Mouse (Mus musculus) lung, embryonic 14.5 days (tissue): Measurements from ENCODE around the gene Btn1a1. TPM values are rescaled to one million over a fixed set of nuclear protein-coding genes. Genes with fewer than 3 reads are reported as not detected.

ENCODE experiments used
- ATAC-seq: fragments of 200-750 bp; cut with Nextera tagmentation; 2 replicates; pipeline ENCODE4 v1.8.0; 2017; ENCODE audit warnings: mild to moderate bottlenecking, moderate TSS enrichment, moderate library complexity; ENCODE audit not compliant: insufficient read depth
- DNase-seq: peaks from one replicate; pipeline ENCODE4 v3.0.0-alpha.2; 2015
- H3K27ac ChIP-seq: fragments of 300-500 bp; sonication (generic); 2 replicates; pipeline ENCODE4 v1.5.1; 2014; ENCODE audit warnings: low read depth, mild to moderate bottlenecking, moderate library complexity
- H3K27me3 ChIP-seq: fragments of 300-500 bp; sonication (generic); 2 replicates; pipeline ENCODE4 v1.6.1; 2014; ENCODE audit warnings: low read length, control low read depth; ENCODE audit not compliant: insufficient read depth
- H3K36me3 ChIP-seq: fragments of 300-500 bp; sonication (generic); 2 replicates; pipeline ENCODE4 v1.6.1; 2014; ENCODE audit warnings: control low read depth; ENCODE audit not compliant: insufficient read depth
- H3K4me1 ChIP-seq: fragments of 300-500 bp; sonication (generic); 2 replicates; pipeline ENCODE4 v1.6.1; 2014; ENCODE audit warnings: antibody characterized with exemption, control low read depth; ENCODE audit not compliant: insufficient read depth
- H3K4me2 ChIP-seq: fragments of 300-500 bp; sonication (generic); 2 replicates; pipeline ENCODE4 v1.6.1; 2014; ENCODE audit warnings: mild to moderate bottlenecking
- H3K4me3 ChIP-seq: fragments of 300-500 bp; sonication (generic); 2 replicates; pipeline ENCODE4 v1.5.1; 2014; ENCODE audit warnings: low read depth, low read length
- H3K9ac ChIP-seq: fragments of 300-500 bp; sonication (generic); 2 replicates; pipeline ENCODE4 v1.6.1; 2014
- H3K9me3 ChIP-seq: fragments of 300-500 bp; sonication (generic); 2 replicates; pipeline ENCODE4 v1.6.1; 2016; ENCODE audit warnings: low read depth, low read length, control low read depth
- CTCF ChIP-seq: IDR thresholded peaks from 2 replicates; pipeline ENCODE4 v1.5.1; 2016; ENCODE audit warnings: antibody characterized with exemption, low read depth
- WGBS: fragments of 180-500 bp; shearing (Covaris S2); extraction: QIAGEN DNeasy Blood & Tissue Kit; methylation state at CpG from one replicate; pipeline ENCODE4 v1.1.7; 2014; 5-methylcytosine and 5-hydroxymethylcytosine counted together
- polyA plus RNA-seq: library from polyadenylated mRNA; unstranded; fragments of >200 nt; fragmentation: Nextera tagmentation; extraction: Ambion mirVana; gene quantifications from 2 replicates; pipeline ENCODE4 v1.2.1, GENCODE M21; 2014

The Btn1a1 gene
- polyA plus RNA-seq = 0.07 and 0.18 TPM in 2 replicates

GRCm38 (mm10) chr13:23465600-23466109 lies at the start of gene Btn1a1:
Gene Btn1a1 (minus strand): TSS chr13:23465901.
- ATAC-seq = no peak
- H3K27me3 ChIP-seq = no peaks in the 10 kb centered on the region
- 3% methylated on average over 7 of the region's 7 CpGs for WGBS
- peak within 1 kb of the TSS; percentile 58 for H3K9ac ChIP-seq
- H3K4me3 ChIP-seq = peak within 1 kb of the TSS; percentile 55
- peak; percentile 25 for DNase-seq
- no peak within 1 kb of the TSS for H3K27ac ChIP-seq
- H3K9me3 ChIP-seq = no peaks in the 10 kb centered on the region
- H3K4me1 ChIP-seq = no peaks in the 10 kb centered on the region
- TF ChIP-seq CTCF = peak; percentile 17; the same call in 1 of the 2 replicates
- peak within 1 kb of the TSS; percentile 95 for H3K4me2 ChIP-seq
- H3K36me3 ChIP-seq = no peaks in the 10 kb centered on the region

- no peak overlapping the region for H3K4me2 ChIP-seq
- H3K4me3 ChIP-seq = no peak overlapping the region
- 72% methylated on average over 5 of the region's 5 CpGs for WGBS
- DNase-seq = no peak
- no peak for TF ChIP-seq CTCF
- H3K4me1 ChIP-seq = no peaks in the 10 kb centered on the region
- no peaks in the 10 kb centered on the region for H3K36me3 ChIP-seq
- ATAC-seq = no peak
- no peaks in the 10 kb centered on the region for H3K27me3 ChIP-seq
- H3K9me3 ChIP-seq = no peaks in the 10 kb centered on the region
- H3K9ac ChIP-seq = no peak overlapping the region
- no peak overlapping the region for H3K27ac ChIP-seq
These were observed 49.6 kb upstream of the Btn1a1 start for GRCm38 (mm10) chr13:23515281-23515680.

- no peaks in the 10 kb centered on the region for H3K4me1 ChIP-seq
- TF ChIP-seq CTCF = no peak
- no peaks in the 10 kb centered on the region for H3K36me3 ChIP-seq
- no peak overlapping the region for H3K4me3 ChIP-seq
- no peak for DNase-seq
- 66% methylated on average over 1 of the region's 1 CpGs for WGBS
- no peak for ATAC-seq
- no peak overlapping the region for H3K27ac ChIP-seq
- no peaks in the 10 kb centered on the region for H3K27me3 ChIP-seq
- no peaks in the 10 kb centered on the region for H3K9me3 ChIP-seq
- no peak overlapping the region for H3K4me2 ChIP-seq
- H3K9ac ChIP-seq = no peak overlapping the region
These were observed 47.8 kb upstream of the Btn1a1 start for GRCm38 (mm10) chr13:23513517-23513916.

- Histone ChIP-seq H3K4me1 (peaks cover 6% of the 10 kb centered on the region), H3K27ac (no peak overlapping the region), H3K4me2 (no peak overlapping the region), H3K9ac (no peak overlapping the region), H3K36me3 (no peaks in the 10 kb centered on the region), H3K27me3 (no peaks in the 10 kb centered on the region), H3K9me3 (no peaks in the 10 kb centered on the region), H3K4me3 (no peak overlapping the region)
- peak; percentile 58 for DNase-seq
- 31% methylated on average over 1 of the region's 1 CpGs for WGBS
- no peak for TF ChIP-seq CTCF
- ATAC-seq = no peak
These were observed 44.4 kb upstream of the Btn1a1 start for GRCm38 (mm10) chr13:23510127-23510526.

- WGBS = 32% methylated on average over 14 of the region's 14 CpGs
- peak overlapping the region; percentile 70 for H3K4me2 ChIP-seq
- no peak overlapping the region for H3K9ac ChIP-seq
- peaks cover 9% of the 10 kb centered on the region for H3K4me1 ChIP-seq
- no peak overlapping the region for H3K27ac ChIP-seq
- ATAC-seq (no peak), DNase-seq (peak; percentile 48)
- no peaks in the 10 kb centered on the region for H3K27me3 ChIP-seq
- no peak for TF ChIP-seq CTCF
- no peaks in the 10 kb centered on the region for H3K9me3 ChIP-seq
- no peaks in the 10 kb centered on the region for H3K36me3 ChIP-seq
- H3K4me3 ChIP-seq = no peak overlapping the region
These were observed 41.3 kb upstream of the Btn1a1 start for GRCm38 (mm10) chr13:23506819-23507515.

GRCm38 (mm10) chr13:23506351-23506750 lies 40.6 kb upstream of the Btn1a1 start:
- TF ChIP-seq CTCF = no peak
- Histone ChIP-seq H3K27ac (0 out of 2 replicates have a peak overlapping the region, but pooled peaks have one; percentile 48), H3K36me3 (no peaks in the 10 kb centered on the region), H3K4me3 (peak overlapping the region; percentile 31), H3K4me2 (peak overlapping the region; percentile 70), H3K9me3 (no peaks in the 10 kb centered on the region), H3K27me3 (no peaks in the 10 kb centered on the region), H3K9ac (peak overlapping the region; percentile 46), H3K4me1 (peaks cover 14% of the 10 kb centered on the region)
- 8% methylated on average over 13 of the region's 13 CpGs for WGBS
- DNase-seq = peak; percentile 91
- peak; percentile 4; the same call in 1 of the 2 replicates for ATAC-seq

- peaks cover 14% of the 10 kb centered on the region for H3K4me1 ChIP-seq
- DNase-seq = peak; percentile 44
- H3K27ac ChIP-seq = peak overlapping the region; percentile 48; the same call in 1 of the 2 replicates
- H3K9me3 ChIP-seq = no peaks in the 10 kb centered on the region
- peak overlapping the region; percentile 31 for H3K4me3 ChIP-seq
- peak overlapping the region; percentile 46 for H3K9ac ChIP-seq
- H3K4me2 ChIP-seq = peak overlapping the region; percentile 70
- TF ChIP-seq CTCF = peak; percentile 3; the same call in 1 of the 2 replicates
- ATAC-seq = peak; percentile 6; the same call in 1 of the 2 replicates
- 10% methylated on average over 14 of the region's 14 CpGs for WGBS
- H3K27me3 ChIP-seq = no peaks in the 10 kb centered on the region
- H3K36me3 ChIP-seq = no peaks in the 10 kb centered on the region
These were observed 40.1 kb upstream of the Btn1a1 start for GRCm38 (mm10) chr13:23505662-23506345.
